Mouse (Mus musculus): ENCODE measurements around the gene Slc30a4. TPM values are rescaled to one million over a fixed set of nuclear protein-coding genes. Genes with fewer than 3 reads are reported as not detected.

The Slc30a4 gene
- polyA plus RNA-seq (2012; rRNA removed): 3.4 and 5.5 TPM in 2 replicates

DNA sequence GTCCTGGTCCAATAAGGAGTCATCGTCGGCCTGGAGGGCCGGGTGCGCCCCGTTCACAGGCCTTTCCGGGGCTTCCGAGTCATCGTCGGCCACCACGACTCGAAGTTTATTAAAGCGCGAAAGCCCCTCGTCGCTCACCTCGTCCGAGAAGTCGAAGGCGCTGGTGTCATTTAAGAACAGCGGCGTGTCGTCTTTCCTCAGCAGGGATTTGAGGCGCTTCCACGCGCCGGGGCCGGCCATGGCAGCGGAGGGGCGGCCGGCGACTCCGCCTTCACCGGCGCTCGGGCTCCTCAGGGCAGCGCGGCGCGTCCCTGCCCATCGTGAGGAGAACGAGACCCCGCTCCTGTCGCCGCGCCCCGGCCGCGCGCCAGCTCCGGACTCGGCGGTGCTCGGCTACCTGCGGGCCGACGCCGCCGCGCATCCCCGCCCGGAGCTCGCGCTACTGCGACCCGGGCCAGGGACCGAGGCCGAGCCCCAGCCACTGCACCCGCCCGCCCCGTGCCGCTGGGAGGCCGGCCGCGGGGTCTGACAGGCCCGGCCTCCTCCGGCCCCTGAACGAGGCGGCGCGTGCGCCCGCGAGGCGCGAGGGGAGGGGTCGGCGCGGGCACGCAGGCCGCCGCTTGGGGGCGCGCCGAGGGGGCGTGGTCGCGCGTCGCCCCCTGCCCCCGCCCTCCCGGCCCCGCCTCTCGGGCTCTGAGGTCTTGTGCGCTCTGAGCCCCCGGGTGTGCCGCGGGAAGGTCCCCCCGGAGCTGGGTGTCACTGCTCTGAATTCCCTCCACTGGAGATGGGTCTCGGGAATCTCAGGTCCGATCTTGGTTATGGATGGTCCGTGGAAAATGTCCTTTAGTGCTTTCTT lies at the start of gene Slc30a4:
Slc30a4 (minus strand) TSS at position 483 of the 856 bp plus-strand sequence.
- no peak for TF ChIP-seq CTCF (IDR thresholded peaks at IDR 0.05; ENCODE audit: insufficient read depth, low read length)
- TF ChIP-seq POLR2A (IDR thresholded peaks at IDR 0.05; ENCODE audit: borderline replicate concordance, extremely low read depth, low read depth, low read length): no peak
- WGBS: under 1% methylated on average over 104 of the region's 111 CpGs
- Histone ChIP-seq H3K4me3 (replicated peaks; ENCODE audit: extremely low read depth, low read depth, low read length) (peak within 1 kb of the TSS; percentile 78), H3K4me1 (ENCODE audit: control insufficient read depth, insufficient read depth, low read length) (no peaks in the 10 kb centered on the region; the same call in none of the 2 replicates)
- DNase-seq: peak; percentile 65

DNA sequence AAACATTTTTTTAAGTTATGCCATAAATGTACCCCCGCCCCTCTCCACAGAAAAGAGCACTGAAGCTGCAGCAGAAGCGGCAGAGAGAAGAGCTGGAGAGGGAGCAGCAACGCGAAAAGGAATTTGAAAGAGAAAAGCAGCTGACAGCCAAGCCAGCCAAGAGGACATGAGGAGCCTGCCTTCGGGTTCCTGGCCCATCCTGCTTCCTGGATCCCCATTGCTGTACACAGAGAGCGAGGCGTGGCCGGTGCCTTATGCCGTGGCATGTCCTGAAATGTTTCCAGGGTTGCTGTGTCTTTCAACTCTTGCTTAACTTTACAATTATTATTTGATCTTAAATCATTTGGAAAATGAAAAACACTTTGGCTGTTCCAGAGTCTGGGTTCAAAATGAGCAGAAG lies 44.0 kb upstream of the Slc30a4 start:
- WGBS: 59% methylated on average over 9 of the region's 9 CpGs
- DNase-seq: no peak
- no peak for TF ChIP-seq CTCF (IDR thresholded peaks at IDR 0.05; ENCODE audit: insufficient read depth, low read length)
- Histone ChIP-seq H3K4me3 (replicated peaks; ENCODE audit: extremely low read depth, low read depth, low read length) (peak overlapping the region; percentile 53), H3K4me1 (ENCODE audit: control insufficient read depth, insufficient read depth, low read length) (no peaks in the 10 kb centered on the region)

DNA sequence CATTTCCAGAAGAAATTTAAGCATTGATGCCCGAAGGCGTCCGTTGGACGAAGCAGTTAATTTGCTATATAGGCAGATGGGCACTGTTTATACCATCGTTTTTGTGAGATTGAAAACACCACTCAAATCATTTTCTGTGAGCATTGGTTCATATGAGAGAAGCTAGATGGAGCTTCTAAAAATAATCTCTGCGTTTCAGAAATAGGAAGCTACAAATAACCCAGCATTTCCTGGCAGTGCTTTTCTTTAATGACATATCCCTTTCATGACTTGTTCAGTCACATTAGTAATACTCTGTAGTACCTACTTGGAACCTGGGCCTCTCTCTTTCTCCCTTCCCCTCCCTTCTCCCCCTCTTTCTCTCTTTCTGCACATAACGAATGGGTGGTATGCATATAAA lies 36.6 kb upstream of the Slc30a4 start:
- TF ChIP-seq CTCF (IDR thresholded peaks at IDR 0.05; ENCODE audit: insufficient read depth, low read length): no peak
- TF ChIP-seq POLR2A (IDR thresholded peaks at IDR 0.05; ENCODE audit: borderline replicate concordance, extremely low read depth, low read depth, low read length): no peak
- 22% methylated on average over 7 of the region's 7 CpGs for WGBS
- peak overlapping the region; percentile 100 for H3K4me3 ChIP-seq (replicated peaks; ENCODE audit: extremely low read depth, low read depth, low read length)
- peaks cover 5% of the 10 kb centered on the region; the same call in 1 of the 2 replicates for H3K4me1 ChIP-seq (ENCODE audit: control insufficient read depth, insufficient read depth, low read length)
- no peak for DNase-seq

DNA sequence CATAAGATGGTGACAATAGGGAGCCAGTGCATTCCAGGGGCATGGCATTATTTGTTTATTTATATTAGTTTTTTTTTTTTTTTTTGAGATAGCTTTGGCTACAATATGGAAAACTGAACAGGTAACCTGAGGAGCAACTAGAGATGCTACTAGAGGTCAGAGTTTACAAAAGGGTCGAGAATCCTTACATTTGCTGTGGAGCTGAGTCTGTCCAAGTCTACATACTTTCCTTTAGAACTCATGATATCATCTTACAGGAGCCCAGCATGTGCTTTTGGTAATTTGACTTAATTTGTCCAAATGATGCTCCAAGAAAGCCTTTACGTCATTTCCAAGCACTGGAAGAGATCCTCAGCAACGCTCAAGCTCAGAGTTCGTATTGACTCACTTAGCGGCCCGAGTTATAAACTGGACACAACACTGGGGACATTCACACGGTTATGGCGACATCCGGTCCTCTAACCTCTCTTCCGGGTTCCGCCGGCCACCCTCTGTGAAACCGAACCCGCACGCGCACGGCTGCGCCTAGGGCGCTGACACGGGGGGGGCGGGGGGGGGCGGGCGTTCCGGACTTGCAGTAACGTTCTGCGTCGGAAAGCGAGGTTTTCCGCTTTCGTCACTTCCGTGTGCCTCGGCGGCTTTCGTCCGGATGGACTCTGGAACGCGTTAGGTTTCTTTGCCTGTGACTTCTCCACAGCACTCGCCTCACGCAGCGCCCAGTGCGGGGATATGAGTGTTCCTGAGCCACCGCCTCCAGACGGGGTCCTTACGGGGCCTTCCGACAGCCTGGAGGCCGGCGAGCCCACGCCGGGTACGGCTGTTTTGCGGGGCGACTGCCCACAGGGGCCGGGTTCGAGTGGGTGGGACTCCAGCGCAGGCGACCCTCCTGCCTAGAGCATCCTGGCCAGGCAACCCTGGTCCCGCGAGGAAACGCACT lies 35.7 kb upstream of the Slc30a4 start, which contains the start of gene Bloc1s6:
Bloc1s6 (plus strand) TSS at position 610 of the 937 bp plus-strand sequence.
- 1% methylated on average over 51 of the region's 59 CpGs for WGBS
- peak within 1 kb of the TSS; percentile 100 for H3K4me3 ChIP-seq (replicated peaks; ENCODE audit: extremely low read depth, low read depth, low read length)
- DNase-seq: peak; percentile 87
- peaks cover 5% of the 10 kb centered on the region; the same call in 1 of the 2 replicates for H3K4me1 ChIP-seq (ENCODE audit: control insufficient read depth, insufficient read depth, low read length)
- TF ChIP-seq POLR2A (IDR thresholded peaks at IDR 0.05; ENCODE audit: borderline replicate concordance, extremely low read depth, low read depth, low read length) (peak; percentile 87; the same call in 1 of the 2 replicates), CTCF (IDR thresholded peaks at IDR 0.05; ENCODE audit: insufficient read depth, low read length) (no peak)

DNA sequence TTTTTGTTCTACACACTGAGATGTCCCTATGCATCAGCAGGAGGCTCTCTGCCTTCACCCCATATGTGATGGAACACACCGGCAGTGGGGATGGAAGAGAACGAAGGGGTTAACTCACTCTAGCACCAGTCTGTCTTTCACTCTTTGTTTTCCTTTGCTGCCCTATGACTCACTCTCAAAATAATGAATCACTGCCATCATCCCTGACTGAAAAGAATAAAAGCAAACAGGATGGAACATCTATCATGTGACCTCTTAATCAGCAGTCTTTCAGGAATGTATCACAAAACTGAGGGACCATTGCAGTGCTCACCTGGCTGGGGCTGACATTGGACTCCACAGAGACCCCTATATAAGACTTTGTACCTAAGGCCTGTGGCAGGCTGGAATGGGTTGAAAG lies 29.0 kb upstream of the Slc30a4 start:
- no peak overlapping the region for H3K4me3 ChIP-seq (replicated peaks; ENCODE audit: extremely low read depth, low read depth, low read length)
- no peaks in the 10 kb centered on the region for H3K4me1 ChIP-seq (ENCODE audit: control insufficient read depth, insufficient read depth, low read length)
- no peak for DNase-seq
- no peak for TF ChIP-seq CTCF (IDR thresholded peaks at IDR 0.05; ENCODE audit: insufficient read depth, low read length)
- WGBS: 44% methylated on average over 2 of the region's 2 CpGs

DNA sequence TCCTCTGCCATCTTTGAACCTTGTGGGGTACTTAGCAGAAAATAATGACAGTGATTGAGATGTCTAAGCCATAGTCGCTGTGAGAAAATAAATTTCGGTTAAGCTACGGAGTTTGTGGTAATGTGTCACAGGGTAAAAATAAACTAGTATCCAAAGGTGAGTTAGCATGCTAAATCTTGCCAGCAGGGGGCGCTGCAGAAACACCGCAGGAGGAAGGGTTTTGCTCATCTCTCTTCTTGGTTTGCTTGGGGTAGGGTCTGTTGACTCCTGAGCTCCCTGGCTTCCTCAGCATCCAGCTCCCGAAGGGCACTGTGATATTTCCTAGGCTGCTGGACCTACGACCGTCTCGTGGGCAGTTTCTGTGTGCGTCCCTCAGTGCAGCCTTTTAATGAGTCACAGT lies 23.1 kb upstream of the Slc30a4 start:
- peak; percentile 31 for DNase-seq
- H3K4me1 ChIP-seq (ENCODE audit: control insufficient read depth, insufficient read depth, low read length): no peaks in the 10 kb centered on the region
- WGBS: 53% methylated on average over 10 of the region's 10 CpGs
- H3K4me3 ChIP-seq (replicated peaks; ENCODE audit: extremely low read depth, low read depth, low read length): no peak overlapping the region
- TF ChIP-seq CTCF (IDR thresholded peaks at IDR 0.05; ENCODE audit: insufficient read depth, low read length): peak; percentile 67
- TF ChIP-seq POLR2A (IDR thresholded peaks at IDR 0.05; ENCODE audit: borderline replicate concordance, extremely low read depth, low read depth, low read length): no peak

DNA sequence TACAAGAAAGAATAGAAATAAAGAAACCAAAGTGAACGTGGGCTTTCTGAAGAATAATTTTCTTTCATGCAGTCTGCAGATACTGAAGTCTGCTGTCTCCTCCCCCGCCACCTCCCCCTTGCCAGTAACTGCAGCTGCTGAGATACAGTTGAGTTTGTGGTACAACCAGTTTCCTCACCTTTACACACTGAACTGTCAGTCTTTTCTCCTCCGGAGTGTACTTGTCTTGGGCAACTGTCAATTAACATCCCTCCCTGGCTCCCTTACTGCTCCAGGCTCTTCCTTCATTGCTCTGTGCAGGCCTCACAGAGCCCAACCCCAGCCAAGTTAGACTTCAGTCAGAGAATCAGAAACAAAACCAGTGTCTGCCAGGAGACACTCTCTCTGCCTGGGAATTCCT lies 18.1 kb upstream of the Slc30a4 start:
- no peak for DNase-seq
- Histone ChIP-seq H3K4me3 (replicated peaks; ENCODE audit: extremely low read depth, low read depth, low read length) (no peak overlapping the region), H3K4me1 (ENCODE audit: control insufficient read depth, insufficient read depth, low read length) (no peaks in the 10 kb centered on the region)
- WGBS: 61% methylated on average over 3 of the region's 3 CpGs
- no peak for TF ChIP-seq CTCF (IDR thresholded peaks at IDR 0.05; ENCODE audit: insufficient read depth, low read length)
- TF ChIP-seq POLR2A (IDR thresholded peaks at IDR 0.05; ENCODE audit: borderline replicate concordance, extremely low read depth, low read depth, low read length): no peak

DNA sequence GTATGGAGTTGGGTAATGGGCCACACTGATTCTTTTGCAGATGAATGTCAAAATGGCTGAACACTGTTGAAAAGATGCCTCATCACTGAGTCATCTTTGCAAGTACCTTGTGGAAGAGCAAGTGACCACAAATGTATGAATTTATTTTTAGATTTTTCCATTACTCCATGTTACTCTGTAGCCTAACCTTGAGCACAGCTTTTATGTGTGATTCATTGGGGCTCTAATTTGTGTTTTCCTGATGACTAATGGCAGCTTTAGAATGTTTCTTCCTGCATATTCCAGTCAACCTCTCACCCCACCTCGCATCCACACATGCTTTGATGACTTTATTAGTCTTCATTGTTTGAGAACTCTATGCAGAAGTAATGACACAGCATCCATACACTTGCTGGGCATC lies 16.8 kb upstream of the Slc30a4 start:
- 35% methylated on average over 1 of the region's 1 CpGs for WGBS
- no peak overlapping the region for H3K4me3 ChIP-seq (replicated peaks; ENCODE audit: extremely low read depth, low read depth, low read length)
- TF ChIP-seq CTCF (IDR thresholded peaks at IDR 0.05; ENCODE audit: insufficient read depth, low read length) (no peak), POLR2A (IDR thresholded peaks at IDR 0.05; ENCODE audit: borderline replicate concordance, extremely low read depth, low read depth, low read length) (no peak)
- no peak for DNase-seq
- H3K4me1 ChIP-seq (ENCODE audit: control insufficient read depth, insufficient read depth, low read length): no peaks in the 10 kb centered on the region

DNA sequence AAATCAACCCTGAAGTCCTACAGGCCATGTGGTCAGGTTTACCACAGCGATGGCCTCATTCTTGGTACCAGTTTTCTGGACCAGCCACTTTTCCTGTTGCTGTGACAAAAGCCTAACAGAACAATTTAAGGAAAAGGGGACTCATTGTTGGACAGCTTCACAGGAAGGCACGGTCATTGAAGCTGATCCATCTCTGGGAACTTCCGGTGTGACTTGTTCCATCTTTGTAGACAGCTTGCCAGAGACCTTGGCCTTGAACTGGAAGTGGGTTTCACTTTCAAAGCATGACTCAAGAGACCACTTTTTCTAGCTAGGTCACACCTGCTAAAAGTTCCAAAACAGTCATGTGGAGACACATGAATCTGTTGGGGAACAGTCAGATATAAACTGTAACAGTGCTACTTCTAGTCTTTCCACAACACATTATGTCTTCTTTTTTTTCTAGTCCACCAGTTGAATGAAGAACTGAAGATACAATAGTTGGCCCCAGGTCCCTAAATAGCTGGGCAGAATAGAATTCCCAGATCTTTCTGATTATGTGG lies 13.9 kb upstream of the Slc30a4 start:
- no peak for DNase-seq
- no peak for TF ChIP-seq POLR2A (IDR thresholded peaks at IDR 0.05; ENCODE audit: borderline replicate concordance, extremely low read depth, low read depth, low read length)
- TF ChIP-seq CTCF (IDR thresholded peaks at IDR 0.05; ENCODE audit: insufficient read depth, low read length): no peak
- 60% methylated on average over 3 of the region's 3 CpGs for WGBS
- H3K4me3 ChIP-seq (replicated peaks; ENCODE audit: extremely low read depth, low read depth, low read length): no peak overlapping the region
- H3K4me1 ChIP-seq (ENCODE audit: control insufficient read depth, insufficient read depth, low read length): no peaks in the 10 kb centered on the region

All from lung, adult 2 months (tissue).